Mouse (Mus musculus) T-cell, adult 2 months (primary cell): ENCODE measurements around the gene Rag2.

Source experiments
- DNase-seq: peaks from one replicate; pipeline ENCODE4 v3.0.0; 2022; ENCODE audit warnings: low spot score

The Rag2 gene

GRCm38 (mm10) chr2:101627227-101627626 lies 2.7 kb downstream of the Rag2 start:
- no peak for DNase-seq

- DNase-seq: peak; percentile 79
Observed at GRCm38 (mm10) chr2:101628297-101629236, 4.0 kb downstream of the Rag2 start.

- DNase-seq: no peak
Observed at GRCm38 (mm10) chr2:101638979-101639839, 14.7 kb downstream of the Rag2 start.

- DNase-seq: no peak
Observed at GRCm38 (mm10) chr2:101639840-101640350, 15.4 kb downstream of the Rag2 start.

- no peak for DNase-seq
Observed at GRCm38 (mm10) chr2:101645841-101646240, 21.3 kb downstream of the Rag2 start.

GRCm38 (mm10) chr2:101648361-101648760 lies 23.8 kb downstream of the Rag2 start:
- DNase-seq: no peak

GRCm38 (mm10) chr2:101649114-101649671 lies 24.7 kb downstream of the Rag2 start, which contains the start of the genes Rag1 and B230118H07Rik:
Gene Rag1 (minus strand): TSS chr2:101649501.
Gene B230118H07Rik (minus strand): TSS chr2:101649532.
- no peak for DNase-seq

- no peak for DNase-seq
Observed at GRCm38 (mm10) chr2:101650446-101650845, 25.9 kb downstream of the Rag2 start.

- no peak for DNase-seq
Observed at GRCm38 (mm10) chr2:101652204-101652920, 27.8 kb downstream of the Rag2 start.

- DNase-seq: peak; percentile 47
Observed at GRCm38 (mm10) chr2:101652921-101653597, 28.5 kb downstream of the Rag2 start.

GRCm38 (mm10) chr2:101660536-101660935 lies 36.0 kb downstream of the Rag2 start:
- DNase-seq: no peak

- peak; percentile 55 for DNase-seq
Observed at GRCm38 (mm10) chr2:101665058-101665702, 40.7 kb downstream of the Rag2 start.

- no peak for DNase-seq
Observed at GRCm38 (mm10) chr2:101665703-101666092, 41.2 kb downstream of the Rag2 start.

GRCm38 (mm10) chr2:101668751-101669150 lies 44.2 kb downstream of the Rag2 start:
- no peak for DNase-seq

- DNase-seq: no peak
Observed at GRCm38 (mm10) chr2:101673547-101673946, 49.0 kb downstream of the Rag2 start.

GRCm38 (mm10) chr2:101678236-101679021 lies 53.9 kb downstream of the Rag2 start, which contains the start of gene Traf6:
Gene Traf6 (plus strand): TSS chr2:101678429.
- peak; percentile 87 for DNase-seq

- peak; percentile 48 for DNase-seq
Observed at GRCm38 (mm10) chr2:101679164-101679784, 54.8 kb downstream of the Rag2 start.
